Mouse (Mus musculus) left cerebral cortex, postnatal 25 days (tissue): ENCODE measurements around the gene Spdef. TPM values are rescaled to one million over a fixed set of nuclear protein-coding genes. Genes with fewer than 3 reads are reported as not detected.

Experiments used
- DNase-seq, 2 experiments: peaks; one replicate each; pipeline ENCODE4 v3.0.0; 2022; ENCODE audit warnings: low spot score in 2 of 2, mixed read lengths in 1 of 2
- intact Hi-C: fragments of 180-260 bp; cut with DNase I; formaldehyde crosslinking; loops from one replicate; pipeline ENCODE4 v1.15.1; 2025
- total RNA-seq, 2 experiments: library from RNA; stranded (reverse); gene quantifications; 2 replicates each; pipeline ENCODE4 v1.2.3; 2021

The Spdef gene
- total RNA-seq, 2 experiments from 2014 or later: 0.21 TPM; not detected in 1

GRCm38 (mm10) chr17:27732694-27733093 lies 3.9 kb upstream of the Spdef start:
- intact Hi-C loops: no loop called here
- DNase-seq: no peak

DNA sequence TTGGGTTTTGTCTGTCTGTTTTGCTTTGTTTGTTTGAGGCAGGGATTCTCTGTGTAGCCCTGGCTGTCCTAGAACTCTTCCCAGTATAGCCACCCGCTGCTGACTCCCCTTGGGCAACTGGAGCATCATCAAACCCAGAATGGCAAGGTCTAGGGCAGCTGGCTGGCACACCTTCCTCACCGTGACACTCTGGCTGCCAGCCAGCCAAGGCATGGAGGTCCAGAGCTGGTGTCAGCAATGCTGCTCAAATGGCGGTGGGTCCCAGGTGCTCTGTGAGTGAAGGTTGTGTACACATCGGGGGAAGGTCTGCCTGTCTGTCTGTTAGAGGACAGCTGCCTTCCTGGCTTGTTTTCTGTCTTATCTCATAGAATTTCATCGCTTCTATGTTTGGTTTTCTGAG lies 3.4 kb upstream of the Spdef start:
- intact Hi-C loops: no loop called here
- DNase-seq: no peak

DNA sequence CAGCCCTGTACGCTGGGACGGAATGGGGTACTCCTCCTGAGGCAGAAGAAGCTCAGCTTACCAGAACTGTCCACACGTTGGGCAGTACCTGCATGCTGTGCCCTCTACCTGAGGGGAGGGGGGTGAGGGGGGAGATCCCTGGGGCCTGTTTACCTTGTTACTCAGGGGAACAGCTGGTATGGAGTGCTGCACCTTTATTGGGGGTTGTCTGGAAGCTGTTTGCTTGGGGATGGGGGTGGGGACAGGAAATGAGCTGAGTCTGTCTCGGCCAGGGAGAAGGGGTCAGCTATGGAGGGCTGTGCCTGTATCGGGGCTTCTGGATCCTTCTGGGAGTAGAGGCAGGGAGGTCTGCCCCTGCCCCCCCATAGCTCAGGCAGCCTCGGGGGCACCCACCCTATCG lies 2.2 kb downstream of the Spdef start:
- intact Hi-C loops: no loop called here
- no peak for DNase-seq

- DNase-seq: no peak
- intact Hi-C loops: no loop called here
Observed at GRCm38 (mm10) chr17:27725412-27725811, 3.3 kb downstream of the Spdef start.

- no peak for DNase-seq
- intact Hi-C loops: no loop called here
Observed at GRCm38 (mm10) chr17:27725011-27725410, 3.7 kb downstream of the Spdef start.

- intact Hi-C loops: no loop called here
Observed at GRCm38 (mm10) chr17:27724327-27724726, 4.4 kb downstream of the Spdef start.

GRCm38 (mm10) chr17:27721125-27721664 lies 7.6 kb downstream of the Spdef start:
- intact Hi-C loops: no loop called here

More at GRCm38 (mm10) chr17:27724327-27724726, 4.4 kb downstream of the Spdef start:
- DNase-seq: no peak

DNA sequence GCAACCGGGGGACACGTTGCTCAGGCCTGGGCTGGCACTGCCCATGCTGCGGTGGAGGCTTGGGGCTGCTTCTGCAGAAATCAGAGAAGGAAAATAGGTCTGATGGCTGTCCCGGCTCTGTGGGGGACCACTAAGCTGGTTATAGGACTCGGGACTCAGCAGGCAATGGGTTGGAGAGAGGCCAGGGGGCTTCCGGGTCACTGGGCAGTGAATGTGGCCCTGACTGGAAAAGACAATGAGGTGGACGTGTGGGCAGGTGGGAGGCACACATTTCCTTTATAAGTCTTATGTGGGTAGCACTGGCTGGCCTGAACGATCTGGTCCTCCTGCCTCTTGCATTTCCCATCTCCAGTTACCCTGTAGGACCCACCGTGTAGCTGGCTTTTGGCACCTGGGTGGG lies 8.4 kb downstream of the Spdef start:
- intact Hi-C loops: no loop called here
- no peak for DNase-seq

More at GRCm38 (mm10) chr17:27721125-27721664, 7.6 kb downstream of the Spdef start:
- DNase-seq: no peak

DNA sequence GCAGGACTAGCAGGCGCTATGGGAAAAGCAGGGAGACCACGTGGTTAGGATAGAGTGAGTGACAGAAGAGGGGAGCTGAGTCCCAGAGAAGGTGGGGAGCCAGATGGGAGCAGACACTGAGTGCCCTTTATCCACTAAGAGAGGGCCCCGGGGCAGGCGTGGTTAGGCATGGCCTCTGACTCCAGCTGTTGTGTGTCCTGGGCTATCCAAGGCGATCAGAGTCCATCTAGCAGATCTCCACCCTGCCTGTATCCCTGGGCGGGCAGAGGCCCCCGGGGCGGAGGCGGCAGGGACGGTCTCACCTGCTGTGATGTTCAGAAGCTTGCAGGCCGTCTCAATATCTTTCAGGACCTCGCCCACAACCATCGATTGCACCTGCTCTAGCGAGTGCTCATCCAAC lies 9.1 kb downstream of the Spdef start:
- intact Hi-C loops: no loop called here
- DNase-seq: no peak

GRCm38 (mm10) chr17:27718250-27718649 lies 10.5 kb downstream of the Spdef start:
- intact Hi-C loops: no loop called here
- DNase-seq: no peak

- DNase-seq: no peak
- intact Hi-C loops: no loop called here
Observed at GRCm38 (mm10) chr17:27716804-27717203, 12.0 kb downstream of the Spdef start.

DNA sequence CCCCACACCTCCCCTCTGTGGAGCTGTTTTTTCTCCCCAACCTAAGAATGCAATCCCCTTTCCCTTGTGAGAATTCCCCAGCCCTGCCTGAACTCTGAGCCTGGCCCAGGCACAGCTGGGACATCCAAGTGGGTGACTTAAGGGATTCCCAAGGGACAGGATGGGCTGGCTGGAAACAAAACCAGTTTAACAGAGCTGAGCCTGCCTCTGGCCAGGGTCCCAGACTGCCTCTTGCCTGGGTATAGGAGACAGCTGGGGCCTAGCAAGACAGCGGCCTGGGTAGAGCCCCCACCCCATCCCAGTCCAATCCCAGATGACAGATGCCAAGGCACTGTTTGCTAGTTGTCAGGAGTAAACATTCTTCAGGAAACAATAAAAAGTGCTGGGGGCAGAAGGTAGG lies 15.9 kb downstream of the Spdef start:
- intact Hi-C loops: no loop called here

DNA sequence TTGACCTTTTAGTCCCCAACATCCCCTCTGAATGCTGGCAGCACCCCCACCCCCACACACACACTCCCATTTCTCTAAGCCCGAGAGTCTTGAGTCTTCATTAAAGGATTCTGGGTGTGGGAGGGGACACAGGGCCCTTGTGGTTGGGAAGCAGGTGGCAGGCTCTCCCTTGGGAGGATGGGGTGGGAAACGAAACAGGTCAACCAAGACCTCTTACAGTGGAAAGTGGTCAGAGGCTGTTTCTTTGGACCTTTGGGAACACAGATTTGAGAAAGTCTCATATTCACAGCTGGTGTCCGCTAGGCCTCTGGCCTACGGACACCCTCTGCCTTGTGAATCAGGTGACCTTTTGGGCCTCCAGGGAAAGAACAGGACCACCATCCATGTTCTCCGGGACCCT lies 19.1 kb downstream of the Spdef start:
- intact Hi-C loops: no loop called here
- no peak for DNase-seq

More for the DNA sequence above, 15.9 kb downstream of the Spdef start:
- no peak for DNase-seq

DNA sequence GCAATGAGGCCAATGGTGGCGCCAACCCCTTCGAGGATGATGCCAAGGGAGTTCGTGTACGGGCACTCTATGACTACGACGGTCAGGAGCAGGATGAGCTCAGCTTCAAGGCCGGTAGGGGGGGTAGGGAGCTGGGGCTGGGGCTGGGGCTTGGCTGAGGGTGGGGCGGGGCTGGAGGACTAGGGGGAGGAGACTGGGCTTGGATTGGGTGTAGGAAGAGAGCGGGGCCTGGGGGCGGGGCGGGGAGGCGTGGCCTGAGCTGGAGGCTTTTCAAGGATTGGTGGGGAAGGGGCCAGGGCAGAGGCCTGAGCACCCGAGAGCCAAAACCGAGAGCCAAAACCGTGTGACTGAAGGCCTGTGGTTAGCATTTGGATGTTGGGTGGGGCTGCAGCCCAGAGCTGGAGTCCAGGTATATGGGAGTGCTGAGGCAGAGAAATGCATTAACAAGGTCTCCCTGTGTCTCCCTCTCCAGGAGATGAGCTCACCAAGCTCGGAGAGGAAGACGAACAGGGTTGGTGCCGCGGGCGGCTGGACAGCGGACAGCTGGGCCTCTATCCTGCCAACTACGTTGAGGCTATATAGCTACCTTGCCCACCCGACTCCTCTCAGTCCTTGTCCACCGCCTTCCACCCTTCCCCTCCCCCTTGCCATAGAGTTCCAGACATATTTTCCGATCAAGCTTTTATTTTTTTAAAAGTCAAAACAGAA lies 20.6 kb downstream of the Spdef start:
- intact Hi-C loops: no loop called here
- DNase-seq: no peak

GRCm38 (mm10) chr17:27705661-27706060 lies 23.1 kb downstream of the Spdef start:
- intact Hi-C loops: no loop called here

GRCm38 (mm10) chr17:27703961-27704621 lies 24.7 kb downstream of the Spdef start:
- intact Hi-C loops: no loop called here
- DNase-seq: no peak

More at GRCm38 (mm10) chr17:27705661-27706060, 23.1 kb downstream of the Spdef start:
- DNase-seq: no peak

DNA sequence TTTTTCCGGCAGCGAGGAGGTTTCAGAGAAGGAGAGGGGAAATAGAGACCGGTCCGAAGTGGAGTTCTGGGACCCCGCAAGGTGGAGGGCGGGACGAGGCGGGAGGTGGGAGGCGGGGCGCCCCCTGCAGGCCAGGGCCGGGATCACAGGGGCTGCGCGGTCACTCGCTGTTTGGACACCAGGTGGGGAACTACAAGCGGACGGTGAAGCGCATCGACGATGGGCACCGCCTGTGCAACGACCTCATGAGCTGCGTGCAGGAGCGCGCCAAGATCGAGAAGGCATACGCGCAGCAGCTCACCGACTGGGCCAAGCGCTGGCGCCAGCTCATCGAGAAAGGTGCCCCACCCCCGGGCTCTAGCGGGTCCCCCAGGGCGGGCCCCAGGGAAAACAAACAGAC lies 26.2 kb downstream of the Spdef start:
- intact Hi-C loops: no loop called here
- DNase-seq: no peak

DNA sequence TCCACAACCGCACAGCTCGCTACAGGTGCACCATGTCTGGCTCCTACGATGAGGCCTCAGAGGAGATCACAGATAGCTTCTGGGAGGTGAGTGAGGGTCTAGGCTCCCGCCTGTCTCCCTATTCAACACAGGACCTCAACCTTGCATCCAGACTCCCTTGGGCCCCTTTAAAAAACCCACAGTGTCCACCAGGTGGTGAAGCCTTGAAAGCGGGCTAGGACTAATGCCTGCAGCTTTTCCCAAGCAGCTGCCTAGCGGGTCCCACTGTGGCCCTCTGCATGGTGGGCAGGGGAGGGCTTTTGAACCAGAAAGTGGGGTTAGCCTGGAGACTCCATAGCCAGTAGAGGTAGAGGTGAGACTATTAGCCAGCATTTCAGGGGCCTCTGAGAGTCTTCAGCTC lies 26.9 kb downstream of the Spdef start:
- DNase-seq: no peak
- intact Hi-C loops: no loop called here

GRCm38 (mm10) chr17:27700812-27701211 lies 27.9 kb downstream of the Spdef start:
- intact Hi-C loops: no loop called here
- no peak for DNase-seq

- intact Hi-C loops: no loop called here
- DNase-seq: no peak
Observed at GRCm38 (mm10) chr17:27699641-27700244, 29.0 kb downstream of the Spdef start.
